Mouse (Mus musculus) kidney, postnatal 4 days (tissue): ENCODE data around the gene Hist1h3g.

Source experiments
- DNase-seq, 2 experiments: peaks; one replicate each; pipeline ENCODE4 v3.0.0; 2021; ENCODE audit warnings: mixed read lengths in 2 of 2

Hist1h3g gene

DNA sequence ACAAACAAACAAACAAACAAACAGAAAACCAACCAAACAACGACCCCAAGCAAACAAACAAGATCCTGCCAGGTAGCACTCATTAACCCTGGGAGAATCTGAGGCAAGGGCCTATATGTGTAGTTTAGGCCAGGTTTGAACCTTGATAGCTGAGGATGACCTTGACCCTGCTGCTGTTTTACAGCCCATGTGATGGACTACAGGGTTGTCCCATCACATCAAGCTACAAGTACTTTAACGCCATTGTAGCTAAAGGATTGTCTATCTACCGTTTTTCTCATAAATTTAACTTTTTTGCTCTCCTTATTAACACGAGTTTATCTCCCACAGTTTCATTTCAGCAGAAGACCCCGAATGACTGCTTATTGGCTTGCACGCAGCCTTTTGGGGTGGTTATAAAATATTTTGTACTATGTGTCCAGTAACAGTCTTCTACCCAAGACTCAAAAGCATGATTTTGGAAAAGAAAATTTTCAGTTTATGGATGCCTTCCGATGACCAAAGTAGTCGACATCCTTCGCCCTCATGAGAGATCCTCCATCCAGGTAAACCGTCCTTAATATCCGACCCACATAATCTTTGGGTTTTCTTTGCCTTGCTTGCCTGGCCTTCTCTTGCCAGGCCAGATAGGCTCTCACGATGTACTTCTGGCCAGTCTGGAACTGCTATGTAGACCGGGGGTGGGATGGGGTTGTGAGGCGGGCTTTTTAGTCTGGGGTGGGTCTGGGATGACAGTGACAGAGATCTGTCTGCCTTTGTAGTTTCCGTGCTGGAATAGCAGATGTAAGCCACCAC is 19.2 kb upstream of the Hist1h3g start:
- no peak for DNase-seq

GRCm38 (mm10) chr13:23516822-23517602 is 18.2 kb upstream of the Hist1h3g start:
- DNase-seq, result peak; percentile 82 to 87

- peak; percentile 92 to 94 for DNase-seq
Measured at GRCm38 (mm10) chr13:23517603-23518294, 17.5 kb upstream of the Hist1h3g start.

DNA sequence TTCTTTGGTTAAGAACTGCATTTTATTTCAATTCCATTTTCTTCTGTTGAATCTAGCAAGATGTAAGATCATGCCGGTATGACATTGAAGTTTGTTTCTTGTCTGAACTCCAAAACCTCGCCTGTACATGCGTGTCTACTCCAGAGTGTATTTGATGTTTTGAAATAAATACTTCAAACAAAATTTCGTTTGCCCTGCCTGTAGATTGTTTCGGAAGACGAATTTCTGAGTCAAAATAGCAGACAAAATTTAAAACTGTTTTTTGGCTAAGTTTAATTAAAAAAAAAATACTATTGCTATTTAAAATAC is 17.0 kb upstream of the Hist1h3g start:
- no peak for DNase-seq

DNA sequence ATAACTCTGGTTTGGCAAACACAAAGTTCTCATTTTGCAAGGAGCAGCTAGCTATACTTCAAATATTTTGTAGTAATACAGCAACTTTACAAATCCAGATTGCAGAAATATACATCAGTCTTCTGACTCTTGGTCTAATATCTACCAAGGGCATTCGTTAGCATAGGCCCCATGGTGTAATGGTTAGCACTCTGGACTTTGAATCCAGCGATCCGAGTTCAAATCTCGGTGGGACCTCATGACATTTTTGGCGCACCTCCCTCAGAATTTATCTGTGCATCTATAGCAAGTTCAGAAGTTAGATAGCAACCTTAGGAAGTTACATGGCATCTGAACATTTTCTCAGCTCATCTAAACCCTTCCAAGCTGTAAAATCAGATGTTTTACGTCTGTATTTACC is 16.3 kb upstream of the Hist1h3g start:
- peak; percentile 76 to 82 for DNase-seq

- DNase-seq, result peak; percentile 77 to 84
Measured at GRCm38 (mm10) chr13:23519416-23519815, 15.8 kb upstream of the Hist1h3g start.

GRCm38 (mm10) chr13:23521703-23522102 is 13.5 kb upstream of the Hist1h3g start:
- peak; percentile 83 to 88 for DNase-seq

GRCm38 (mm10) chr13:23523976-23524375 is 11.2 kb upstream of the Hist1h3g start:
- no peak for DNase-seq

DNA sequence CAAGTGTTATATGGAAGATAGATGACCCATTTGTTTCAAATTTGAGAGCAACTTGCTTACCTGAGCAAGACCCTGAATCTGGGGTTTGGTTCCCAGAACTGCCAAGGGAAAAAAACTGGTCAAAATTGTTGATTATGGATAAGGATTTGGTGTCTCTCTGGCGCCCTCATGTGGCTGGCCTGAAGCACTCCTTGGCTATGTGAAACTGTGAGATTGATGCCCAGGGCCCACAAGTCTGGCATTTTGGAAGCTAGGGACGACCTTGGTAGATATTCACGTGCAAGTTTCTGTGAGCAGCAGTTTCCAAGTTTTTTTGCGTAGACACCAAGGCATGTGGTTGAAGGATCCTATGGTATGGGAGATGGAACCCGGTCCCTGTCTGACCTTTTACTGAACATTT is 10.6 kb upstream of the Hist1h3g start:
- DNase-seq, result peak; percentile 83 to 84

- DNase-seq, result peak; percentile 48 to 56
Measured at GRCm38 (mm10) chr13:23525901-23526300, 9.3 kb upstream of the Hist1h3g start.

DNA sequence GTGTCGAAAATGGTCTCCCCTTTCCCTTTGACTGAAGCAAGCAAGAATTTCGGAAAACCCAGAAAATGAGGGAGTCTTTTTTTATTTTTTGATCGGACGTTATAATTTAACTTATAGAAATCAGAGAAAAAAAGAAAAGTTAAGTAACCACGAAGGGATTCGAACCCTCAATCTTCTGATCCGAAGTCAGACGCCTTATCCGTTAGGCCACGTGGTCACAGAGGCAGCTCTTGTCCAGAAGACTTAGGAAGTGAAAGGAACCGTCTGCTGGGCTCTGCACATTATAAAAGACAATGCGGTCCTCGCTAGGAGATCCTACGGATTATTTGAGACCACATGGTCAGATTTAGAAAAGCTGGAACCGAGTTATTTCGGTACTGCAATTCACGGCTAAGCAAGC is 8.9 kb upstream of the Hist1h3g start:
- DNase-seq, result peak; percentile 92 to 93

GRCm38 (mm10) chr13:23529005-23529404 is 6.2 kb upstream of the Hist1h3g start:
- no peak for DNase-seq

DNA sequence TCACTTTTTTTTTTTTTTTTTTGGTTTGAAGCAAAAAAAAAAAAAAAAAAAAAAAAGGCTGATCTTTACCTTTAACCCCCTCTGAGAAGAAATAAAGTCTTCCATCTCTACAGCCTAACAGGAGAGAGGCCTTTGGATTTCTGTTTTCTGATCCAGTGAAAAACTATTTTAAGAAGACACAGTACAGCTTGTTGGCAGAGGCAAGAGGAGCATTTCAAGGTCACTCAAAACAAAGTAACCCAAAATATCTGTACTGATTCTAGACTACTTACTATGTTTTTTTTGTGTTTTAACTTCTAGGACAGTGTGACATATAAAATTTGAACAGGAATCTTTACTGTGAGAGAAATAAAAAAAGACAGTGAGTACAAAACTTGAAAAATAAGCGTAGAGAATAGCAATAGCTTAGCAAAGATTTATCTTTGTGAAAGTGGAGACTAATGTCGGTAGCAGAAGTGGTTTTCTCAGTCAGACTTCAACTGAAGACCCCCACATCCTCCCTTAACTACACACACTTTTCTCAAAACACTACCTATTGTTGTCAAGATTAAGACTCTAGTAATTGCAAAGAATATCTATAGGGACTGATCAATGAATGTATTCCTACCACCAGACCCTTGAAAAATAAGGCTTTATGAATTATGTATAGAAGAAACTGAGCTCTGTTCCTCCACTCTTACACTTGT is 5.6 kb upstream of the Hist1h3g start:
- DNase-seq, result no peak

GRCm38 (mm10) chr13:23530181-23530900 is 4.9 kb upstream of the Hist1h3g start:
- DNase-seq, result peak; percentile 62 to 77

DNA sequence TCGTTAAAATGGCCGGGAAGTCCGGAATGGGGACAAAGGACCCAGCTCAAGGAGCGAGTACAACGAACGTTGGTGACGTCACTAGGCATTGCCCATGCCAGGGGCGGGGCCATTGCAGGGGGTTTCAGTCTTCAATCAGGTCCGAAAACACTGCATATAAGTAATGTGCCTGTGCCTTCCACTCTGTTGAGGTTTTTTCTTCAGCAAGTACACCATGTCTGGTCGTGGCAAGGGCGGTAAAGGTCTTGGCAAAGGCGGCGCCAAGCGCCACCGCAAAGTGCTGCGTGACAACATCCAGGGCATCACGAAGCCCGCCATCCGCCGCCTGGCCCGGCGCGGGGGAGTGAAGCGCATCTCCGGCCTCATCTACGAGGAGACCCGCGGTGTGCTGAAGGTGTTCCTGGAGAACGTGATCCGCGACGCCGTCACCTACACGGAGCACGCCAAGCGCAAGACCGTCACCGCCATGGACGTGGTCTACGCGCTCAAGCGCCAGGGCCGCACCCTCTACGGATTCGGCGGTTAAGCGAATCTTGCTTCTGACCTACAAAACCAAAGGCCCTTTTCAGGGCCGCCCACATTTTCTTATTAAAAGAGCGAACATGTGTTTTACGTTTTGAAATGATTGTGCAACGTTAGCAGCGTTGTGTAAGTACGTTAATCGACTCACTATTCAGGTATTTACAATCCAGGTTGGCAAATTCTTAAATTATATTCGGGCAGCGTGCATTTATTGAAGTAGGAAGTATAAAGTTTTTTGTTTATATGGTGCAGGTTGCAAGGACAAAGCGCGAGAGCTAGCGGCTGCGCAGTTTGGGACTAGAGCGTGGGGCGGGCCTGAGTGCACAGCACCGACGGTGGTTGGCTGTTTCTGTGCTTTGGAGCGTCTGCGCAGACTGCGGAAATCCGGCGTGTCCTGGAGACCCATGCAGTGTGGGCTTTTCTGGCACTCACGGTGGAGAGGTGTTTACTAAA is 4.0 kb upstream of the Hist1h3g start, which contains the start of gene Hist1h4h:
Gene Hist1h4h (plus strand): TSS at position 150 of the 975 bp plus-strand sequence.
- peak; percentile 95 to 97 for DNase-seq

DNA sequence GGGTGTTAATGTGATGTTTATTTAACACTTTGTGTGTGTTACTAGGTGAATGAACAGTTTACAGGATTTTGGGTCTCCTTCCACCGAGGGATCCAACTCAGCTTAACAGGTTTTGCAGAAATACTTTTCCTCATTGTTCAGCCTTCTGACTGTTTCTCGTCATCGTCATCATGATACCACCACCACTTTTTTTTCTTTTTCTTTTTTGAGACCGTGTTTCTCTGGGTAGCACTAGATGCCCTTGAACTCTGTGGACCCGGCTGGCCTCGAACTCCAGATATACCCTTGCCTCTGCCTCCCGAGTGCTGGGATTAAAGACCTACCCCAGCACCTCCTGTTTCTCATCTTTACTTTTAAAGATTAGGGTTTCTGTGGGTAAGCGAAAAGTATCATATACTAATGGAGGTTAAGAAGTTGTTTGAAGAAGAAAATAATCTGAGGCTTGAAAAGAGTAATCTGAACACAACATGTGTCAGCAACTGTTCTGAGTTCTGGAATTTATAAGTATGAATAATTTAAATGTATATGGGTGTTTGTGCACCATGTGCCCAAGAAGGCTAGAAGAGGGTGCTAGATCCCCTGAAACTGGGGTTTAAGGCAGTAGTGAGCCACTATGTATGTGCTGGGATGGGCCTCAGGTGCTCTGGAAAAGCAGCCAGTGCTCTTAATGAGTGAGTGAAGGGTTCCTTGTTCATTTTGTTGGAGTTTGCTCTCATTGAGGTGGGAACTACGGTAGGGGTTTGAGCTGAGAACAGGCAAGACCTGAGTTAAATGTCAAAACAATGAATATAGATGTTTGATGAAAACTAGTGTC is 2.8 kb upstream of the Hist1h3g start:
- no peak for DNase-seq

DNA sequence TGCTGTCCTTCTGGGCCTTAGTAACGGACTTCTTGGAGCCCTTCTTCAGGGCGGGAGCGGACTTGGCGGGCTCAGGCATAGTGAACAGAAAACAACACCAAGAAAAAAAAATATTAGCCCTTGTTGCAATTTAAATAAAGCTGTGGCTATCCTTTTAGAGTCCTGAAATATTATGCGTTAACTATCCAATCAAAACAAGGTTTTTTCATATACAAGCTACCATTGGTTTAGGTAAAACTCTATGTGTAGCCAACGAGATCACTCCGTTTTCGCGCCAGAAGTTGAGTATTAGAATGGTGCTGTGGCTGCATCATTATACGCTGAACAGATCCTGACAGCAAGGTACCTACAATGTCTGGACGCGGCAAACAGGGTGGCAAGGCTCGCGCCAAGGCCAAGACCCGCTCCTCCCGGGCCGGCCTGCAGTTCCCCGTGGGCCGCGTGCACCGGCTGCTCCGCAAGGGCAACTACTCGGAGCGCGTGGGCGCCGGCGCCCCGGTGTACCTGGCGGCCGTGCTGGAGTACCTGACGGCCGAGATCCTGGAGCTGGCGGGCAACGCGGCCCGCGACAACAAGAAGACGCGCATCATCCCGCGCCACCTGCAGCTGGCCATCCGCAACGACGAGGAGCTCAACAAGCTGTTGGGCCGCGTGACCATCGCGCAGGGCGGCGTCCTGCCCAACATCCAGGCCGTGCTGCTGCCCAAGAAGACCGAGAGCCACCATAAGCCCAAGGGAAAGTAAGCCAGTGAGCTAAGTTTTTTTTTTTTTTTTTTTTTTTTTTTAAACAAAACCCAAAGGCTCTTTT is 1.5 kb upstream of the Hist1h3g start, which contains the start of gene Hist1h2af:
Gene Hist1h2af (plus strand): TSS at position 347 of the 808 bp plus-strand sequence.
- DNase-seq, result peak; percentile 73 to 83

DNA sequence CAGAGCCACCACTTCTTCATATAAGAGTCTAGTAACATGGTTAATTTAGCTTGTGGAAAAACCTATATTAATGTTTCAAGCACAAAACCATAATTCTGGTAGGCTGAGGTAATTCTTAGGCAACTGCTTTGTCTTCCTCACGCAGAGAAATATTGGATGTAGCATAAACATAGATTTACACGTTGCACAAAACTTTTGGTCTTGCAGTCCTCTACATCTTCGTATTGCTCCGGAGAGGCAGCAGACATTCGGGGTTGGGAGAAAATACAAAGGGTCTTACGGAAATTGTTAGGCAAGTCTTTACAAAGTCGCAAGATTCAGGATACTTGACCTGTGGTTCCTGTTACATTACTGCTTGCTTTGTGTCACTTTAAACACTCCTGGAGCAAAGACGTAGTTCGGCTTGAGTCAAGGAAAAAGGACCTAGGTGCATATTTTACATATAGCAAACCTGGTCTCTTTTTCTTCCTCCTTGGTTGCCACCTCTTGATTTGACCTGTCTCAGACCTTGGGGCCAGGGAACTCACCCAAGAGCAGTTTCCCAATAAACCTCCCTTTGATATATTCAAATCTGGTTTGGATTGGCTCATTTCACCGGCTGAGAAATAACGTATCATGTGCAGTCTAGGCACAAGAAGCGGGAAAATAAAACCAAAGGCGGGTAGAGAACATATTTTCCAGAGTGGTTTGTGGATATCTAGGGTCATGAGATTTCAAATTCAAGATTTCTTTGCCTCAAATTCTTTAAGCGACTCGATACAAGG is 672 bp upstream of the Hist1h3g start:
- DNase-seq, result peak in 1 of 2 experiments; percentile 38
